Mouse (Mus musculus): ENCODE measurements around the gene Zfp618. TPM values are rescaled to one million over a fixed set of nuclear protein-coding genes. Genes with fewer than 3 reads are reported as not detected.

Zfp618 gene
- total RNA-seq, 2 experiments from 2014 or later: 6.3 to 7.3 TPM

DNA sequence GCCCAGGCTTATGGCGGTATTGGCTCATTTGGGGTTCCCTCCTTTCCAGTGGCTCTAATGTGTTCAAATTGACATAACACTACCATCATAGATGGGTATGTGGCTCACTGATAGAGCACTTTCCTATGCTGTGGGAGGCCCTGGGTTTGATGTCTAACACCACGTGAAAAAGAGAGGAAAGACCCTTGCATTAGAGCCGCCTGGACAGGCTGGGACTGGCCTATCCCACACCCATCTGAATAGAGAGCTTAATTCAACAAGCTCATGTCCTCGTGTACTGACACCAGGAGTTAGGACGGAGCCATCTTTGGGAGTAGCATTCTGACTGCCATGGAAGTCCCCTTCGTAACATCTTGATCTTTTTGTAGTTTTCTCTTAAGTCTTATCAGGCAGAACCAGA, 32.2 kb downstream of the Zfp618 start:
- no peak for DNase-seq (ENCODE audit: low spot score in 2 of 2)
- intact Hi-C loops (cut with DNase I): no loop called here

- DNase-seq (ENCODE audit: low spot score in 2 of 2): no peak
- intact Hi-C loops (cut with DNase I): no loop called here
Measured at GRCm38 (mm10) chr4:62998431-62998835, 33.1 kb downstream of the Zfp618 start.

DNA sequence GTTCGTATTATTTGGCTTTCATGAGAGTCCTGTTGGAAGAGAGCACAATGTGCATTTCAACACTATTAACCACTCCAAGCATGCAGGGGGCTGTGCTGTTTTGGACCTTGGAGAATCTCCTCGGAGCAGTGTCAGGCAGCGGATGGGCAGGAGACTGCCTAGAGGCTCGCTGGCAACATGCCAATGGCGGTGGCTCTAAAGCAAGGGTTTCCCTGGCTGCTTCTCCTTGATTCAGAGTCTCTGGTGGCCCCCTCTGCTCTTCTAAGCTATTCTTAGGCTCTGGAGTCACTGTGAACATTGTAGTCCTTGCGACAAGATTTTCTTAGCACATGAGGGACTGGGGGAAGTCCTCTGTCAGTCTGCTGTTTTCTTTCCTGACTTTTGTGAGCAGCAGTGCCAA, 33.5 kb downstream of the Zfp618 start:
- intact Hi-C loops (cut with DNase I): no loop called here
- no peak for DNase-seq (ENCODE audit: low spot score in 2 of 2)

GRCm38 (mm10) chr4:62999321-62999720, 33.9 kb downstream of the Zfp618 start:
- DNase-seq (ENCODE audit: low spot score in 2 of 2): no peak
- intact Hi-C loops (cut with DNase I): no loop called here

GRCm38 (mm10) chr4:62999916-63000315, 34.5 kb downstream of the Zfp618 start:
- intact Hi-C loops (cut with DNase I): no loop called here
- DNase-seq (ENCODE audit: low spot score in 2 of 2): no peak

DNA sequence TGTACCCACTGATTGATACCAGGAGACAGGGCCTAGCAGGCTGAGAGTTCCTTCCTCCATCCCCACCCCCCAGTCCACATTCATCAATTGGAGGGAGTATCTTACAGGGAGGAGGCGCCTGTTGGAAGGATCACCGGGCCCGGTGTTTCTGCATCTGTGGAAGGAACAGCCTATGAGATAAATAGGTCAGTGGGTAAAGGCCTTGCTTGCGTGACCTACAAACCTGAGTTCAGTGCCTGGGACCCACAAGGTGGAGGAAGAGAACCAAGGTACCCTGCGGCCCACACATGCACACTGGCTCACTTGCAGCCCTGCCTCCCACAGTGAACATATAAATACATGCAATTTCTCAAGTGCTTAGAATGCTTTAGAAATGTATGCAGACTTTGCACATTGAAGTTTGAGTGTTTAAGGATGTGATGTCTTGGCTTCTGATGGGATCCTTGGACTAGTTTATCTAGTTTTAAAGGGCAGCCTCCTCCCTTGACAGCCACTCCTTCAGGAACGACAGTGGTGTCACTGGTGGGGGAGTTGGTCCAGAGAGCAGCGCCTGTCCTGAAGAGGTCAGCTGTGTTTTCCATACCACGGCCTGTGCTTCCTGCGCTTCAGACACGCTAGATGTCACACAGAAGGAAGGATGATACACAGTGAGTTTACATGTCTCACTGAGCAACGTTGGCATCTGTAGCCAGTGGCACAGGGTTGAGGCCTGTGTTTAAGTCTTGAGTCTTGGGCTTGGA, 35.1 kb downstream of the Zfp618 start:
- no peak for DNase-seq (ENCODE audit: low spot score in 2 of 2)

GRCm38 (mm10) chr4:63002386-63002785, 37.0 kb downstream of the Zfp618 start:
- intact Hi-C loops (cut with DNase I): no loop called here
- DNase-seq (ENCODE audit: low spot score in 2 of 2): no peak

More for the DNA sequence above, 35.1 kb downstream of the Zfp618 start:
- intact Hi-C loops (cut with DNase I): no loop called here

DNA sequence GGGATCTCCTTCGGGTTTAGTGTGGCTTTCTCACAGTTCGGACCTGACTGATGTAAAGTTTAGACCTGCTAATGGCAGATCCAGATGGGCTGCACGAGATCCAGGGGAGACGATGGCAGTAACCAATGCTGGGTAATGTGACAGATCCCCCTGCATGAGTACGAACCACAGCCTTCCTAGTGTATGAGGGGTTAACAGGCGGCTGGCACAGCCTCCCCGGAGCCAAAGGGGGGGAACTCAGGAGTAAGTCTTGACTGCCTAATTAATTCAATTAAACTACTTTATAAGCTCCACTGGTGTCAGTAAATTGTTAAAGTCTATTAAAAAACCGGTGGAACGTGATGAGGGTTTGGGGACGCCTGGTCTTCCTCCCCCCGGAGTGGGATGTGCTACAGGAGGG, 39.1 kb downstream of the Zfp618 start:
- DNase-seq (ENCODE audit: low spot score in 2 of 2): no peak
- intact Hi-C loops (cut with DNase I): no loop called here

DNA sequence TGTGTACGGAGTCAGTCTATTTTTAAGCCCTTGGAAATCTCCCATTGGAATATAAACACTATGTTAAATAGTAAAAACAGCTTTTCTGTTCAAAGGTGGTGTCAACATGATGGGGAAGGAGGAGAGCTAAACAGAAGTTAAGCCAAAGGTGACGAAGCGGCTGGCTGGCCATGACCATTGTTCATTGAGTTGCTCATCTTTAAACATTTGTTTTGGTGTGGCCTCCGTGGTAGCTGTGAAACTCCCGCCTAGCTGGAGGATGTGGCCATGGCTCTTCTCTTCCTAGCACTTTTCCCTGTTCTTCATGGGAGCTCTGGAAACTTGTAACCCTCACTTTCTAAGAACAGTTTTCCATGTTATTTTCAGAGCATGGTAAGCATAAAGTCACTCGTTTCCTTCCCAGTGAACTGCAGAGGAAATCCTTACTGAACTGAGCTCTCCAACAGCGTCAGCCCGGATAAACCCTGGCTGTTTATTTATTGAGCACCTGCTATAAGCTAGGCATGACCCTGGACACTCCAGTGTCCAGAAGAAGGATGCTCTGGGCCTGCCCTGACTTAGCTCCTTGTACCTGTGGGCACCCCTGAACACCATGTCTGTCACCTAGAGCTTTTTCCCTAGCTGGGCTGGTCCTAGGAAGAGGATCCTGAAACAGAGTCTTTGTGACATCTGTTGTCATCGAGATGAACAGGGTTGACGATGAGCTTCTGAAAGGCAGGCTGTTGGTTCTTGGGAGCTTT, 40.2 kb downstream of the Zfp618 start:
- DNase-seq (ENCODE audit: low spot score in 2 of 2): no peak
- intact Hi-C loops (cut with DNase I): no loop called here

GRCm38 (mm10) chr4:63006198-63007155, 41.1 kb downstream of the Zfp618 start:
- intact Hi-C loops (cut with DNase I): no loop called here
- DNase-seq (ENCODE audit: low spot score in 2 of 2): peak in 1 of 2 experiments; percentile 40

DNA sequence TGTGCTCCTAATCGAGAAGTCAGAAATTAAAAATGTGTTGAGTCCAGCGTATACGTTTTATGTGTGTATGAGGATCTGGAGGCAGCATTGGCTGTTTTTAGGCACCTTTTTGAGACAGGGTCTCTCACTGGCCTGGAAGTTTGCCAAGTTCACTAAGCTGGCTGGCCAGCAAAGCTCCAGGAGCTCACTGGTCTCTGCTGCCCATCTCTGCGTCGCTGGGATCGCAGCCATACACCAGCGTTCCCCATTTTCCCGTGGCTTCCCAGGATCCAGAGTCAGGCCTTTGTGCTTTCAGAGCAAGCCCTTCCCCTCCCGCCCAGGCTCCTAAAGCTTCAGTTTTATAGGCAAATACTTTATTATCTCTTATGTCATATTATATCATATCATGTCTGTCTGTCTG, 42.8 kb downstream of the Zfp618 start:
- intact Hi-C loops (cut with DNase I): no loop called here
- no peak for DNase-seq (ENCODE audit: low spot score in 2 of 2)

GRCm38 (mm10) chr4:63008822-63009221, 43.4 kb downstream of the Zfp618 start:
- DNase-seq (ENCODE audit: low spot score in 2 of 2): no peak
- intact Hi-C loops (cut with DNase I): no loop called here

- no peak for DNase-seq (ENCODE audit: low spot score in 2 of 2)
- intact Hi-C loops (cut with DNase I): no loop called here
Measured at GRCm38 (mm10) chr4:63009821-63010220, 44.4 kb downstream of the Zfp618 start.

- intact Hi-C loops (cut with DNase I): no loop called here
- DNase-seq (ENCODE audit: low spot score in 2 of 2): peak in 1 of 2 experiments; percentile 23
Measured at GRCm38 (mm10) chr4:63010226-63010625, 44.9 kb downstream of the Zfp618 start.

GRCm38 (mm10) chr4:63018616-63019015, 53.2 kb downstream of the Zfp618 start:
- intact Hi-C loops (cut with DNase I): no loop called here
- DNase-seq (ENCODE audit: low spot score in 2 of 2): no peak

- intact Hi-C loops (cut with DNase I): no loop called here
- DNase-seq (ENCODE audit: low spot score in 2 of 2): no peak
Measured at GRCm38 (mm10) chr4:63019428-63019858, 54.1 kb downstream of the Zfp618 start.

- no peak for DNase-seq (ENCODE audit: low spot score in 2 of 2)
- intact Hi-C loops (cut with DNase I): no loop called here
Measured at GRCm38 (mm10) chr4:63021034-63021700, 55.8 kb downstream of the Zfp618 start.

DNA sequence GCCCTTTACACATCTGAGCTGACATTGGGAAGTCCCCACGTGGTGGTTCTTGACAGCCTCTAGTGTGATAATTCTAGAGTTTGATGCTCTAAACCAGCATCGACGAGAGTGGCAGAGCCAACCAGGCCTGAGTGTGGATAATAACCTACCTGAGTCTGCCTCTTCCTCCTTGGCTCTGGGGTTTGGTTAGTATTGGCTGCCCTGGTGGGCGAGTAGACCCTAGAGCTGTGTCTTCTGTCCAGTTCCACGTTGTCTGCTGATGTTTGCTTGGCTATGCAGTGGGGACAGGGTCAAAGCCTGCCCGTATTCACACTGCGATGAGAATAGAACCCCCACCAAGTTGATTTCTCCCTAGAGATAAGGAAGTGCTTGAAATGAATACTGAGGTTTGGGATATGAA, 58.1 kb downstream of the Zfp618 start:
- intact Hi-C loops (cut with DNase I): no loop called here
- no peak for DNase-seq (ENCODE audit: low spot score in 2 of 2)

DNA sequence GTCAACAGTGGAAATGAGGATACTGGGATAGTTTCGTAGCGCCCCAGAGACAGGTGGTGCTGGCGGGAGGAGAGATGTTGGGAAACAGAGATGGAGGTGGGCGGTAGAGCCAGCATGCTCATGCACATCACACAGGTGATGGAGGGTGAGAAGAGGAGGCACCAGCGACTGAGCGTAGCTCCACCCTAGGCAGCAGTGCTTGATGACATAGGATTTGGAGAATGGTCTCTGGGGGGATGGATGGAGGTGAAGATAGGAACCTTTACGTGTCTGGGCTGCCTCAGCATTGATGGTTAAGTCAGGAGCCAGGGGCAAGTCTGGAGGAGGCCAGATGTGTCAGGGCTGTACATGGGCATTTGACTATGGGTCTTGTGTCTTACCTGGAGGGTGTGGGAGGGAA, 58.7 kb downstream of the Zfp618 start:
- DNase-seq (ENCODE audit: low spot score in 2 of 2): no peak

More for the DNA sequence above, 58.7 kb downstream of the Zfp618 start:
- intact Hi-C loops (cut with DNase I): no loop called here
